Mouse (Mus musculus): ENCODE results near the gene Olfr1427.
A peak's percentile ranks its signal among the peaks of the same experiment; 100 is the strongest.
"Not testable (repeated sequence)": the region's sequence is repeated elsewhere in the genome, so short reads cannot be mapped to it uniquely, and the experiment has no call there.

Gene Olfr1427

GRCm38 (mm10) chr19:12103234-12103633, at the start of gene Olfr1427:
TSS of gene Olfr1427 (minus strand) at chr19:12103334.
- DNase-seq = no peak

- DNase-seq = no peak
Measured at GRCm38 (mm10) chr19:12145452-12145851, 42.3 kb upstream of the Olfr1427 start.

GRCm38 (mm10) chr19:12143356-12143755, 40.2 kb upstream of the Olfr1427 start:
- no peak for DNase-seq

GRCm38 (mm10) chr19:12134289-12134688, 31.2 kb upstream of the Olfr1427 start:
- peak in 1 of 2 experiments; percentile 14 for DNase-seq

GRCm38 (mm10) chr19:12123103-12123502, 20.0 kb upstream of the Olfr1427 start, which contains the start of gene Olfr76:
TSS of gene Olfr76 (minus strand) at chr19:12123203.
- no peak for DNase-seq

GRCm38 (mm10) chr19:12116464-12116863, 13.3 kb upstream of the Olfr1427 start:
- no peak for DNase-seq

GRCm38 (mm10) chr19:12115797-12116196, 12.7 kb upstream of the Olfr1427 start, which contains the start of gene Olfr1428:
TSS of gene Olfr1428 (minus strand) at chr19:12115897.
- no peak for DNase-seq

- no peak for DNase-seq
Measured at GRCm38 (mm10) chr19:12113807-12114206, 10.7 kb upstream of the Olfr1427 start.

GRCm38 (mm10) chr19:12104541-12104940, 1.4 kb upstream of the Olfr1427 start:
- DNase-seq = no peak

- no peak for DNase-seq
Measured at GRCm38 (mm10) chr19:12091913-12092312, 11.2 kb downstream of the Olfr1427 start, which contains the start of gene Olfr1426. TSS of gene Olfr1426 (minus strand) at chr19:12092013.

- not testable (repeated sequence) for DNase-seq
Measured at GRCm38 (mm10) chr19:12077631-12078030, 25.5 kb downstream of the Olfr1427 start, which contains the start of gene Olfr1425. TSS of gene Olfr1425 (minus strand) at chr19:12077731.

GRCm38 (mm10) chr19:12069546-12069945, 33.6 kb downstream of the Olfr1427 start:
- not testable (repeated sequence) for DNase-seq

GRCm38 (mm10) chr19:12067806-12068205, 35.3 kb downstream of the Olfr1427 start:
- not testable (repeated sequence) for DNase-seq

GRCm38 (mm10) chr19:12062582-12062981, 40.6 kb downstream of the Olfr1427 start, which contains the start of gene Olfr1424:
TSS of gene Olfr1424 (minus strand) at chr19:12062682.
- not testable (repeated sequence) for DNase-seq
